Mouse (Mus musculus): ENCODE measurements around the gene Psmc3ip. TPM values are rescaled to one million over a fixed set of nuclear protein-coding genes. Genes with fewer than 3 reads are reported as not detected.
A peak's percentile ranks its signal among the peaks of the same experiment; 100 is the strongest.

Psmc3ip gene
- polyA plus RNA-seq, 1 experiment from 2014 or later, result 29.1 TPM

DNA sequence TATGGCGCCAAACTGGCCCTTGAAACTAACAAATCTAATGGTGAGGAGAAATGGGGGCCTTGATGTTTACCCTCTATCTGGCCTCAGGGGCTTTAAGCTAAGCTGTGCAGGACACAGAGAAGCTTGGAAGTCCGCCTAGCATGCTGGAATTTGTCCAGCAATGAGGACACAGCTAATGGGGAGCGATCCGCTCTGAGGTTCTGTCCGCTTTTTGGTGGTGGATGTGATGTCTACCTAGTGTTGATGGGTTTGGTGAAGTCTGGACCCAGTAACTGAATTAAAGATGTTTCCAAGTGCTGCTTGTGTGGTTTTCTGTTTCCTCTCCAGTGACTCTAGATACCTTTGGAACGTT lies 8.9 kb downstream of the Psmc3ip start:
- H3K27ac ChIP-seq (ENCODE audit: low read depth), result peak overlapping the region; percentile 70
- peak overlapping the region; percentile 84; the same call in 1 of the 2 replicates for H3K4me3 ChIP-seq (ENCODE audit: low read depth, low read length)
- H3K4me1 ChIP-seq (replicated peaks; ENCODE audit: control insufficient read depth, insufficient read depth, low read length), result peaks cover 29% of the 10 kb centered on the region
- H3K9me3 ChIP-seq (ENCODE audit: control insufficient read depth, low read length), result no peaks in the 10 kb centered on the region
- peaks cover 34% of the 10 kb centered on the region for H3K36me3 ChIP-seq (ENCODE audit: control insufficient read depth, insufficient read depth, low read length)
- H3K27me3 ChIP-seq (replicated peaks; ENCODE audit: control insufficient read depth, insufficient read depth, low read length), result peaks cover 2% of the 10 kb centered on the region; the same call in 1 of the 2 replicates
- peak overlapping the region; percentile 95 for H3K4me2 ChIP-seq (ENCODE audit: low read length)
- ATAC-seq (replicated peaks; ENCODE audit: low FRiP score, low TSS enrichment, low read depth), result no peak
- DNase-seq (ENCODE audit: low spot score), result no peak
- 85% methylated on average over 6 of the region's 6 CpGs for WGBS
- peak overlapping the region; percentile 74 for H3K9ac ChIP-seq (ENCODE audit: low read length)

DNA sequence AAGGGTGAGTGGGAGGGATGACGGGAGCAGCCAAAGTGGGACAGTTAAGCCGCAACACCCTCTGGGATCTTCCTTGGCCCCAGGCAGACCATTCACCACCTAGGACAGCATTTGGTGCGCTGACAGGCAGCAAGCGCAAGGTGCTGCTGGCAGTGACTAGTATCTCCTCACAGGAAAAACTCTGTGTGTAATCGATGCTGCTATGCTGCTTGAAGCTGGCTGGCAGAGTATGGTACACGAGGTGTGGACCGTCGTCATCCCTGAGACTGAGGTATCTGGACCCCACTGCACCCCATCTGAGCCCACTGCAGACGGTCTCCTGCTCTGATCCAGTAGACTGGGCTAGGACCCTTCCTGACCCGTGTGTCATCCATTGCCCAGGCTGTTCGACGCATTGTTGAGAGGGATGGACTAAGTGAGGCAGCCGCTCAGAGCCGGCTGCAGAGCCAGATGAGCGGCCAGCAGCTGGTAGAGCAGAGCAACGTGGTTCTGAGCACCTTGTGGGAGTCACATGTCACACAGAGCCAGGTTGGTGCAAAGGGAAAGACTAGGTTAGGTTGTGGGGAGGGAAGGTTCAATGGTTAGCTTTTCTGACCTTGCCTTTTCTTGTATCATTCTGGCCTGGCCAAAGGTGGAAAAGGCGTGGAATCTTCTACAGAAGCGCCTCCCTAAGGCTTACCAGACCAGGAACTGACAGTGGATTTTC lies 9.5 kb downstream of the Psmc3ip start:
- Histone ChIP-seq H3K27ac (ENCODE audit: low read depth) (no peak overlapping the region), H3K9me3 (ENCODE audit: control insufficient read depth, low read length) (no peaks in the 10 kb centered on the region), H3K4me2 (ENCODE audit: low read length) (0 out of 2 replicates have a peak overlapping the region, but pooled peaks have one; percentile 95), H3K36me3 (ENCODE audit: control insufficient read depth, insufficient read depth, low read length) (peaks cover 29% of the 10 kb centered on the region), H3K4me1 (replicated peaks; ENCODE audit: control insufficient read depth, insufficient read depth, low read length) (peaks cover 29% of the 10 kb centered on the region), H3K4me3 (ENCODE audit: low read depth, low read length) (no peak overlapping the region), H3K9ac (ENCODE audit: low read length) (no peak overlapping the region), H3K27me3 (replicated peaks; ENCODE audit: control insufficient read depth, insufficient read depth, low read length) (peaks cover 7% of the 10 kb centered on the region)
- DNase-seq (ENCODE audit: low spot score) (no peak), ATAC-seq (replicated peaks; ENCODE audit: low FRiP score, low TSS enrichment, low read depth) (no peak)
- 92% methylated on average over 18 of the region's 18 CpGs for WGBS

DNA sequence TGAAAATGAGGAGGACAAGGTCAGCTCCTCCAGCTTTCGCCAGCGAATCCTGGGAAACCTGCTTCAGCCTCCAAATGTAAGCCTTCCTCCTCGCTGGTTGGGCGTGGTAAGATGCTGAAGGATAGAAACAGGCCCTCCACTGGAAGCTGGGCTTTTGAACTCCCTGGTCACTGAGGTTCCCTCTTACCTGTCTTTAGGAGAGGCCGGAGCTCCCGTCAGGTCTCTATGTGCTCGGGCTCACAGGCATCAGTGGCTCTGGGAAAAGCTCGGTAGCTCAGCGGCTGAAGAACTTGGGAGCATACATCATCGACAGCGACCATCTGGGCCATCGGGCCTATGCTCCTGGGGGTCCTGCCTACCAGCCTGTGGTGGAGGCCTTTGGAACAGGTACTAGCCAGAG lies 10.4 kb downstream of the Psmc3ip start:
- H3K9ac ChIP-seq (ENCODE audit: low read length), result no peak overlapping the region
- WGBS, result 91% methylated on average over 12 of the region's 12 CpGs
- H3K4me1 ChIP-seq (replicated peaks; ENCODE audit: control insufficient read depth, insufficient read depth, low read length), result peaks cover 31% of the 10 kb centered on the region

DNA sequence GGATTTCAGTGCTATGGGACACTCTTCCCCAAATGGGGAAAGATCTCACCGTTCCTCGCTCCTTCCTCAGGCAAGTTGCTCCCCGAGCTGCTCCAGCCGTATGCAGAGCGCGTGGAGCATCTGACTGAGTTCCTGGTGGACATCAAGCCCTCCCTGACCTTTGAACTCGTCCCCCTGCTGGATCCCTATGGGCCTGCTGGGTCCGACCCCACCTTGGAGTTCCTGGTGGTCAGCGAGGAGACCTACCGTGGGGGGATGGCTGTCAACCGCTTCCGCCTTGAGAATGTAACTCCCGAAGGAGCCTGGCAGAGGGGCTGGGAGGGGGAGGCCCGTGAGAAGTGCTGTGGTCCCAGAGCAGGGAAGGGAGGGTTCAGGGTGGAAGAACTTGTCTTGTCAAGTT lies 11.0 kb downstream of the Psmc3ip start:
- peaks cover 22% of the 10 kb centered on the region for H3K27me3 ChIP-seq (replicated peaks; ENCODE audit: control insufficient read depth, insufficient read depth, low read length)
- H3K9ac ChIP-seq (ENCODE audit: low read length), result no peak overlapping the region
- H3K4me1 ChIP-seq (replicated peaks; ENCODE audit: control insufficient read depth, insufficient read depth, low read length), result peaks cover 35% of the 10 kb centered on the region

More for the DNA sequence above, 10.4 kb downstream of the Psmc3ip start:
- ATAC-seq (replicated peaks; ENCODE audit: low FRiP score, low TSS enrichment, low read depth), result no peak
- no peak for DNase-seq (ENCODE audit: low spot score)
- Histone ChIP-seq H3K36me3 (ENCODE audit: control insufficient read depth, insufficient read depth, low read length) (peaks cover 20% of the 10 kb centered on the region), H3K9me3 (ENCODE audit: control insufficient read depth, low read length) (no peaks in the 10 kb centered on the region), H3K4me2 (ENCODE audit: low read length) (no peak overlapping the region), H3K27me3 (replicated peaks; ENCODE audit: control insufficient read depth, insufficient read depth, low read length) (peaks cover 17% of the 10 kb centered on the region), H3K4me3 (ENCODE audit: low read depth, low read length) (no peak overlapping the region), H3K27ac (ENCODE audit: low read depth) (no peak overlapping the region)

DNA sequence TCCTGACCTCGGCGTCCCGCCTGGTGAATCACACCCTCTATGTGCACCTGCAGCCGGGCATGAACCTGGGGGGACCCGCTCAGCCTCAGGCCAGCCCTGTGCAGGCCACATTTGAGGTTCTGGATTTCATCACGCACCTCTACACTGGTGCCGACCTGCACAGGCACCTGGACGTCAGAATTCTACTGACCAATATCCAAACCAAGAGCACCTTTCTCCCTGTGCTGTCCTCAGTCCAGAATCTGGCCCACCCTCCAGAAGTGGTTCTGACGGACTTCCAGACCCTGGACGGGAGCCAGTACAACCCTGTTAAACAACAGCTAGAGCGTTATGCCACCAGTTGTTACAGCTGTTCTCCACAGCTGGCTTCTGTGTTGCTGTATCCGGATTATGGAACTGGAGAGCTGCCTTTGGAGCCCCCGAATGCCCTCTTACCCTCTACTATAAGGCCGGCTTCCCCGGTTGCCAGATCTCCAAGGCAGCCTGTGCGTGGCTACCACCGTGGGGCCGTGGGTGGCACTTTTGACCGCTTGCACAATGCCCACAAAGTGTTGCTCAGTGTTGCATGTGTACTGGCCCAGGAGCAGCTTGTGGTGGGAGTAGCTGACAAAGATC lies 12.0 kb downstream of the Psmc3ip start:
- peak overlapping the region; percentile 87 for H3K4me2 ChIP-seq (ENCODE audit: low read length)
- H3K4me1 ChIP-seq (replicated peaks; ENCODE audit: control insufficient read depth, insufficient read depth, low read length), result peaks cover 33% of the 10 kb centered on the region
- WGBS, result 31% methylated on average over 19 of the region's 19 CpGs
- no peak for DNase-seq (ENCODE audit: low spot score)
- no peaks in the 10 kb centered on the region for H3K9me3 ChIP-seq (ENCODE audit: control insufficient read depth, low read length)
- peaks cover 33% of the 10 kb centered on the region for H3K27me3 ChIP-seq (replicated peaks; ENCODE audit: control insufficient read depth, insufficient read depth, low read length)
- H3K4me3 ChIP-seq (ENCODE audit: low read depth, low read length), result peak overlapping the region; percentile 69
- ATAC-seq (replicated peaks; ENCODE audit: low FRiP score, low TSS enrichment, low read depth), result peak; percentile 12; the same call in 1 of the 2 replicates
- H3K9ac ChIP-seq (ENCODE audit: low read length), result peak overlapping the region; percentile 77
- H3K36me3 ChIP-seq (ENCODE audit: control insufficient read depth, insufficient read depth, low read length), result peaks cover 12% of the 10 kb centered on the region; the same call in 1 of the 2 replicates
- peak overlapping the region; percentile 91 for H3K27ac ChIP-seq (ENCODE audit: low read depth)

More for the DNA sequence above, 11.0 kb downstream of the Psmc3ip start:
- Histone ChIP-seq H3K36me3 (ENCODE audit: control insufficient read depth, insufficient read depth, low read length) (peaks cover 14% of the 10 kb centered on the region; the same call in 1 of the 2 replicates), H3K9me3 (ENCODE audit: control insufficient read depth, low read length) (no peaks in the 10 kb centered on the region), H3K4me3 (ENCODE audit: low read depth, low read length) (no peak overlapping the region), H3K27ac (ENCODE audit: low read depth) (no peak overlapping the region), H3K4me2 (ENCODE audit: low read length) (no peak overlapping the region)
- 82% methylated on average over 14 of the region's 14 CpGs for WGBS
- DNase-seq (ENCODE audit: low spot score), result no peak
- no peak for ATAC-seq (replicated peaks; ENCODE audit: low FRiP score, low TSS enrichment, low read depth)

DNA sequence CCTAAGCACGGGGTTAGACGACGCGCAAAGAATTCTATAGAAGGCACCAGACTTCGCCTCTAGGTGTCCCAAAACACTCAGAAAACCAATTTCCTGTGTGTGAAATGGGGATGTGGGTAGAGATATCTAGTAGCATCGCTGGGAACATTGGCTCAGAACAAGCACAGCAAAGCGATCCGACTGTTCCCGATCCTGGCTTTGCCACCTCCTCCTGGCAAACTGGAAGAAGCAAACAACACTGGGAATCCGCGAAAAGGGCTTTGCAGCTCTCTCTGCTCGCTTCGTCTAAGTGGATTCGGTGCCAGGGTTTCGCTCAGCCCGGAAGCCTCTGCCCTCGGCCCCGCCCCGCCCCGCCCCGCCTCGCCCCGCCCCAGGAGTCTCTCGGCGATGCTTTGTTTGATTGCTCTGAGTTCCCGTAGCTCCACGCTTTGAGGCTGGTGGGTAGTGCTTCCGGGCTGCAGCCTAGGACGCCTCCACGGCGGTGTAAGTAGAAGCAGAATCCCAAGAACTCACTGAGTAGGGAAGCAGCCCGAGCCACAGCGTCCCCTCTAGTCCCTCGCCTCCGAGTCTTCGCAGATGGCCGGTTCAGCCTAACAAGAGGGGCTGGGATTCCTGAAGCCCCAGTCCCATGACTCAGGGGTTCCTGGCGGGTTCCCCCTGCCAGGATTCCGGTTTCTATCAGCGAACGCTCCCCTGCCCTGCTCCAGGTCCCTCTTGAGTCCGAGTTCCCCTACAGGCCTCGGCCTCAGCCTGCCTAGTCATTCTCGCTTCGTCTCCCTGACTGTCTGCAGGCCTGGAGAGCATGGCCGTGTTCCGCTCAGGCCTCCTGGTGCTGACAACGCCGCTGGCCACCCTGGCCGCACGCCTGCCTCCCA lies 12.8 kb downstream of the Psmc3ip start, which contains the start of gene Coasy:
Gene Coasy, plus strand, starts transcription at position 358 of the 875 bp plus-strand sequence.
- DNase-seq (ENCODE audit: low spot score) (peak; percentile 94), ATAC-seq (replicated peaks; ENCODE audit: low FRiP score, low TSS enrichment, low read depth) (peak; percentile 86)
- H3K4me1 ChIP-seq (replicated peaks; ENCODE audit: control insufficient read depth, insufficient read depth, low read length), result peaks cover 26% of the 10 kb centered on the region
- WGBS, result under 1% methylated on average over 51 of the region's 51 CpGs
- no peaks in the 10 kb centered on the region for H3K9me3 ChIP-seq (ENCODE audit: control insufficient read depth, low read length)
- peak within 1 kb of the TSS; percentile 69 for H3K4me3 ChIP-seq (ENCODE audit: low read depth, low read length)
- peaks cover 12% of the 10 kb centered on the region; the same call in 1 of the 2 replicates for H3K36me3 ChIP-seq (ENCODE audit: control insufficient read depth, insufficient read depth, low read length)
- H3K4me2 ChIP-seq (ENCODE audit: low read length), result peak within 1 kb of the TSS; percentile 87
- H3K27ac ChIP-seq (ENCODE audit: low read depth), result peak within 1 kb of the TSS; percentile 91
- peak within 1 kb of the TSS; percentile 77 for H3K9ac ChIP-seq (ENCODE audit: low read length)
- H3K27me3 ChIP-seq (replicated peaks; ENCODE audit: control insufficient read depth, insufficient read depth, low read length), result peaks cover 40% of the 10 kb centered on the region

DNA sequence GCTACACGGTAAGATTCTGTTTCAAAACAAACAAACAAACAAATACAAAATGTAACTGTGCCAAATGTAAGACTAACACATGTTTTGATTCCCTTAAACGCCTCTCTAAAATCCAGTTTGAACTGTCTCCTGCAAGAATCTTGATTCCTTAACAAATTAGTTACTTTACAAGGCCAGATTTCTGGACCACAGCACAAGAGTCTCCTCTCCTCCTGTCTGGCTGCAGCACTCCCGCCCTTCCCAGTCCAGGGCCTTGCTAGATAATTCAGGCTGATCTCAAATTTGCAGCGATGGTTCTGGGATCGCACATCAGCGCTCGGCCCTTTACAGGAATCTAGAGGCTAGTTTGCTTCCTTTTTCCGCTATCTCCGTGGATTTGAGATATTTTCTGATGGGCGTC lies 13.6 kb downstream of the Psmc3ip start:
- ATAC-seq (replicated peaks; ENCODE audit: low FRiP score, low TSS enrichment, low read depth) (no peak), DNase-seq (ENCODE audit: low spot score) (no peak)
- H3K9ac ChIP-seq (ENCODE audit: low read length), result peak overlapping the region; percentile 77
- H3K27me3 ChIP-seq (replicated peaks; ENCODE audit: control insufficient read depth, insufficient read depth, low read length), result peaks cover 47% of the 10 kb centered on the region
- H3K4me2 ChIP-seq (ENCODE audit: low read length), result peak overlapping the region; percentile 87
- H3K4me3 ChIP-seq (ENCODE audit: low read depth, low read length), result peak overlapping the region; percentile 69
- H3K36me3 ChIP-seq (ENCODE audit: control insufficient read depth, insufficient read depth, low read length), result peaks cover 12% of the 10 kb centered on the region; the same call in 1 of the 2 replicates
- H3K9me3 ChIP-seq (ENCODE audit: control insufficient read depth, low read length), result no peaks in the 10 kb centered on the region
- H3K4me1 ChIP-seq (replicated peaks; ENCODE audit: control insufficient read depth, insufficient read depth, low read length), result peaks cover 24% of the 10 kb centered on the region
- WGBS, result 5% methylated on average over 10 of the region's 10 CpGs
- peak overlapping the region; percentile 91; the same call in 1 of the 2 replicates for H3K27ac ChIP-seq (ENCODE audit: low read depth)

DNA sequence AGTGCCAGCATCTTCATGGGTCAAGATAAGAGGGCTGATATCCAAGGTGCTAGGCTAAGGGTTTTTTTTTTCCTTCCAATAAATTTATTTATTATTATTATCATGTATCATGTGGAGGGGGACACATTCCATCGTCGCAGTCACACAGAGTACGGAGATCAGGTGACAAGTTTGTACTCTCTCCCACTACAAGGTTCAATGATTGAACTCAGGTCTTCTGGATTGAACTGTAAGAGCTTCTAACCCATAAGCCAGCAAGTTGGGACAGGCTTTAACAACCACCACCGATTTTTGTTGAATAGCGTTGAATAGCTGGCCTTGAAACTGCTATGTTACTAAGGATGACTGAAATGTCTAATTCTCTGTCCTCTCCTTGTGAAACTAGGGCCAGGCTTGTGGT lies 14.8 kb downstream of the Psmc3ip start:
- Histone ChIP-seq H3K4me1 (replicated peaks; ENCODE audit: control insufficient read depth, insufficient read depth, low read length) (peaks cover 16% of the 10 kb centered on the region; the same call in 1 of the 2 replicates), H3K27me3 (replicated peaks; ENCODE audit: control insufficient read depth, insufficient read depth, low read length) (peaks cover 47% of the 10 kb centered on the region), H3K4me2 (ENCODE audit: low read length) (no peak overlapping the region), H3K4me3 (ENCODE audit: low read depth, low read length) (no peak overlapping the region), H3K9me3 (ENCODE audit: control insufficient read depth, low read length) (no peaks in the 10 kb centered on the region), H3K9ac (ENCODE audit: low read length) (no peak overlapping the region), H3K36me3 (ENCODE audit: control insufficient read depth, insufficient read depth, low read length) (peaks cover 7% of the 10 kb centered on the region; the same call in 1 of the 2 replicates), H3K27ac (ENCODE audit: low read depth) (no peak overlapping the region)
- no peak for ATAC-seq (replicated peaks; ENCODE audit: low FRiP score, low TSS enrichment, low read depth)
- 71% methylated on average over 5 of the region's 5 CpGs for WGBS
- no peak for DNase-seq (ENCODE audit: low spot score)

All from intestine, embryonic 14.5 days (tissue).